Mouse (Mus musculus): ENCODE data around the gene Trim67.

Gene Trim67

DNA sequence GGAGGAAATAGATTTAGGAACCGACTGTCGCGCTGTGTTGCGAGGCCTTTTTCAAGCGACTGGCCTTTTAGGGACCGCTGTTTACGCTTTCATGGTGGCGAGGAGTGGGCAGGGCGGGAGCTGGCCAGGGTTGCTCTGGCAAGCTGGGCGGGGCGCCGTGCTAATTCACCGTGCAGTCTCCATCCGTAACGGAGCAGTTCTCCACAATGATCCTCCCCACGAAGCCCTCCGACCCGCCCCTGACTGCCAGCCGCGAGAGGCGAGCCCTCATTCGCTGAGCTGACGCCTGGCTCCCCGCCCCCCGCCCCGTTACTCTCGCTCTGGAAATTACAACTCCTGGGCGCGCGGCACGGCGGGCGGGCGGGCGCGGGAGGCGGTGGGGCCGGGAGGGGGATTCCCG lies at the start of gene Trim67:
Gene Trim67 (plus strand): TSS at position 385 of the 400 bp plus-strand sequence.
- DNase-seq (ENCODE audit: inconsistent ontology term), result peak; percentile 91

DNA sequence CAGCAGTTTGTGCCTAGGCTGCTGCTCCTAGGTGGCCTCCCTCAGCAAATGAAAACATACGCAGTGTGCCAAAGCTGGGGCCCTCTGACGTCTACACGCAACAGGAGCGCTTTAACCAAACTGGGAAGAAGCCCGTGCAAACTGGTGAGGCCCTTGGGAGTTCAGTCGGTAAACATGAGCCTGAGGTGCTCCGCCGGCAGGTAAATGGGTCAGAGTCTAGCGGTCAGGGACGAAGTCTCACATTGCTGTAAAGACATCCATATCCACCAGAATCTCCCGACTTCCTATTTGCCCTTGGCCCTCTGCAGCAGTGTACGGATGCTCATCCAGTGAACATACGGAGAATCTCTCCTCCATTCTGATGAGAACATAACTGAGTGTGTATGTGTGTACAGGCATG lies 46.2 kb upstream of the Trim67 start:
- no peak for DNase-seq (ENCODE audit: inconsistent ontology term)

DNA sequence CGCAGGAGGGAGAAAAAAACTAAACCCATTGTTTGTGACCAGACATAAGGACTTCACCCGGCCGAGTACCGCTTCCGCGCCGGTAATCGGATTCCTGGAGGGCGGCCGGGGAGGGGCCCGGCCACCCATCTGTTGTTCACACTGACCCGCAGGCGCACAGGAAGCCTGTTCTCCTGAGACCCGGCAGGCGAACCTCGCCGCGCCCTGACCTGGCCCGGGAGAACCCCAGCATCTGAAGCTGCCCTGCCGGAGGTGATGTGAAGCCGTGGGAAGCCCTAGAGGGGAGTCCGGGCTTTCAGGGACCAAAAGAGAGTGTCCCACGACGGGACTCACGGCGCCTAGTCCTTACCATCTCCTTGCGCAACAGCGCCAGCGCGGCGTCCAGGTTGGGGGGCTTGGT lies 41.7 kb upstream of the Trim67 start:
- DNase-seq (ENCODE audit: inconsistent ontology term), result peak; percentile 12

DNA sequence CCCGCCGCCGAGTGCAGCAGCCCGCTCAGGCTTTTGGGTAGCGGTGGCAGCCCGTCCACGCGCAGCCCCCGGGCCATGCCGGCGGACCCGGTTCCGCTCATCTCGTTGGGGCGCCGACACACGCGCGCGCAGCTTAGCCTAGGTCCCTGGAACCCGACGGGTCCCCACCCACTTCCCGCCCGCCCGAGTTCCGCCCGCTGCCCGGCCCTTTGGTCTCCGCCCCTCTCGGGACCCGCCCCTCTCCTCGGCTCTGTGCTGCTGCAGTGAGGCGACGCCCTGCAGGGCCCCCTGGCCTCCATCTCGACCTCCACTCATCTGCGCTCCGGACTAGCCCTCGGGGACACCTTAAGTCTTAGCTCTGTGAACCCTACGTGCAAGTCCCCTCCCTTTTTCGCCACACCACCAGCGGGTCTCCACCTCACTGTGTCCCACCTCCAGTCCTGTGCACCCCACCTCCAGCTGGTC lies 41.2 kb upstream of the Trim67 start, which contains the start of gene Fam89a:
Gene Fam89a (minus strand): TSS at position 124 of the 465 bp plus-strand sequence.
- DNase-seq (ENCODE audit: inconsistent ontology term), result peak; percentile 50

DNA sequence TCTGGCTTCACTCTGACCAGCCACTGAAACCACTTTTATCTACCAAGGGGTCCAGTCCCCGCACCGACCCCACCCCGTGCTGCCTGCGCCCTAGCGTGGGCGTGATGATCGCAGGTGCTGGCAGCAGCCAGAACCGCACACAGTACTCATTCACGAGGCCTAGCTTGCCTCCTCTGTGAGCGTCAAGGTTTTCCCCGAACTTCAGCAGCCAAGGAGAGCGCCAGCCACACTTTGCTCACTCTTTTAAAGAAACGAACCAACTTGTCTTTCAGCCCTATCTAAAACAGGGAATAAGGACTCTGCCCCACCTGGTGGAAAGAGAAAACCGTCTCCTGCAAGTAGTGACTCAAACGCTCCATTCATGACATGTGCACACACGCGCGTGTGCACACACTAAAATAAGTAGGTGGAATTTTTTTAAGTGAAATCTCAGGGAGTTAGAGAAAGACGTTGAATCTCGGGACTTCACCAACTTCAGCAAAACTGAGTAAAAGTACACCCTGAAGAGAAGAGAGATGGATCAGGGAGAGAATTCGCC lies 40.5 kb upstream of the Trim67 start:
- DNase-seq (ENCODE audit: inconsistent ontology term), result no peak

DNA sequence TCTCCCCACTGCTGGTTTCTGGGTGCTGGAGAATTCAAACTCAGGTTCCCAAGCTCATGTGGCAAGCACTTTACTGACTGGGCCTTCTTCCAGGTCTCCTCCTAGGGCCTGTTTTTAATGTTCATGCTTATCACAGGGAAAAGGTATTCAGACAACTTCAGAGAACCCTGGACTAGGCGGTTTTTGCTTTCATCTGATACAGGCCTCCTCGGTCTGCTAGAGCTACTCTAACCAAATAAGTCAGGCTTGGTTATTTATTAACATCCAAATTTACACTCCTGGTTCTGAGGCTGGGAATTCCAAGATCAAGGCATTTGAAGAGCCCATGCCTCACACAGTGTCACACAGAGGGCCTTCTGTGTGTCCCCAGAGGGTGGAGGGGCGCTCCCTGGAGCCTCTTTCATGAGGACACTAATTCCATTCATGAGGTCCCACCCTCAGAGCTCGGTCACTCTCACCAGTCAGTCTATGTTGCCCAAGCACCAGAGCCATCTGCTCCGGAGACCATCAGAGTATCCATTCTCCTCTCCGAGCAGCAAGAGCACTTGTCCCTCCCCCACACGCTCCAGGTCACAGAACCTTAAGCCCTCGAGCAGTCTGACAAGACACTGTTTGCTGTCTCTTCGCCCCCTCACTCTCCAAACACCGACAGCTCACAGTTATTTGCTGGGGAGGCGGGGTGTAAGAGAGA lies 38.6 kb upstream of the Trim67 start:
- DNase-seq (ENCODE audit: inconsistent ontology term), result peak; percentile 42

DNA sequence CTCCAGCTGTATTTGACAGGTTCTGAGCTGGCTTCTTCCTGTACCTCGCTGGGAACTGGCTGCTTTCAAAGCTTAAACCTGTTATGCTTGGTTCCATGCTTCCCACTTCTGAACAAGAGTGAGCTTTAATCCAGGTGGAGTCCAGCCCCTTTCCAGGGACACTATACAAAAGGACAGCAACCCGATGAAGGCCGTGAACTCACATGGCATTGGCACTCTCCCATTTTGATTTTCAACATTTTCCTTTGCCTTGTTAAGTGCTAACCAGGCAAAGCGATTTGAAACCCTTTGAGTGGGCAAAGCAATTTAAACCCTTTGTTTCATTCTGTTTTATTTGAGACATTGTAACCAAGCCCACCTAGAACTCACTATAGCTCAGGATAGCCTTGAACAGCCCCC lies 38.1 kb upstream of the Trim67 start:
- DNase-seq (ENCODE audit: inconsistent ontology term), result no peak

DNA sequence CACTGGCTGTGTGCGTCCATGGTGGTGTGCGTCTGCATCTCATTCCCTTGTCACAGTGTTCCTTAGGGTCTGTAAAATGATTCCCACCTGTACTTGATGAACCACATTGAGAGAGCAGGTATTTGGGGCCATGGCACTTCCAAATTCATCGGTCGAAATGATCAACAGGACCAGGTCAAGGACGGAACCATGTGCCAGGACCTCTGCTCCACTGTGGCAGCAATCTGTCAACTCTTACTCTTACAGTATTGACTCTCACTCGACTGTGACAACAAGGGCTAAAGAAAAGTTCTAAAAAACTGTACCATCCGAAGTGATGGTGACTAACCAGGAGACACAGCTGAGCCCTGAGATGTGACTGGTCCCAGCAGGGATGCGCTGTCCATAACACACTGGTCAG lies 37.4 kb upstream of the Trim67 start:
- DNase-seq (ENCODE audit: inconsistent ontology term), result no peak

DNA sequence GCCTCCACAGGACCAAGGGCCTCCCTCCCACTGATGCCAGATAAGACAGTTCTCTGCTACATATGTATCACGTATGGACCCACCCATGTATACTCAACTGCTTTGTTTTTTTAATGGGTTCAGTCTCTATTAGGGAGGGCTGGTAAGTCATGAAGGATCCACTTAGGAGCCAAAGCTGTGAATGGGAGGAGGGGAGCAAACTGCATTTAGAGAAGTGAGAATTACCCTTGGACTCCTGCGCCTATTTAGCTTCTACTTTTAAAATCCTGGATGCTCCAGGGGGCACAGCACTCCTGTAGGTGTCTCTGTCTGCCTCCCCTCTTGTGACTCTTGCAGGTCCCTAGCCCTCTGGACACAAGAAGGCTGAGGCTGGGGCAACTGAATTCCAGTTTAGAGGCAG lies 36.7 kb upstream of the Trim67 start:
- no peak for DNase-seq (ENCODE audit: inconsistent ontology term)

DNA sequence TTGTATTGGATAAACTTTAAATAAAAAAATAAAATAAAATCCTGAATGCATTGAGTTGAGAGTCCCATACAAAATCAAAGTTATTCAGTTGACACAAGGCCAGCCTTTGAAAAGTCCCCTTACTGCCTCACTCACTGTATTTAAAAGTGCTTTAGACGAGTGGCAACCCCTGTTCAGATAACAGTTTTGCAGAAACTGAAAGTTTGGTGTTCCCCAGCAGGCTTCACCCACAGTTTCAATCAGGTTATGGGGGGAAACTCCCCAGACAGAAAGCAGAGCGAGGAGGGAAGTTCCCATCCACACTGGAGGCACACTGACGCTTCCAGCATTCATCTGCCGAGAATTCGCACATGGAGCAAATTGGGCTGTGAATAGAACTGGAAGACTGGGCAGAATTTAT lies 36.3 kb upstream of the Trim67 start:
- DNase-seq (ENCODE audit: inconsistent ontology term), result no peak

DNA sequence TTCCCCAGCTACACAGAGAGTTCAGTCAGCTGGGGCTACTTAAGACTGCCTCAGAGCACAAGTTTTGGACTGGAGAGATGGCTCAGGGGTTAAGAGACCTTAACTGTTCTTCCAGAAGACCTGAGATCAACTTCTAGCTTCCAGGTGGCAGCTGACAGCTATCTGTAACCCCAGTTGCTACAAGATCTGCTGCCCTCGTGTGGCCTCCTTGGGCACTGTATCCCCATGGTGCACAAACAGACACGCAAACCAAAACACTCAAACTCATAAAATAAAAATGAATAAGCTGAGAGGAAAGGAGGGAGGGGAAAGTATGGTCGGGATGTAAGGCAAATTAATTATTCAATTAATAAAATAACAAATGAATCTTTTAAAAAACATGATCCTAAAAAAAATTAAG lies 34.3 kb upstream of the Trim67 start:
- DNase-seq (ENCODE audit: inconsistent ontology term), result no peak

DNA sequence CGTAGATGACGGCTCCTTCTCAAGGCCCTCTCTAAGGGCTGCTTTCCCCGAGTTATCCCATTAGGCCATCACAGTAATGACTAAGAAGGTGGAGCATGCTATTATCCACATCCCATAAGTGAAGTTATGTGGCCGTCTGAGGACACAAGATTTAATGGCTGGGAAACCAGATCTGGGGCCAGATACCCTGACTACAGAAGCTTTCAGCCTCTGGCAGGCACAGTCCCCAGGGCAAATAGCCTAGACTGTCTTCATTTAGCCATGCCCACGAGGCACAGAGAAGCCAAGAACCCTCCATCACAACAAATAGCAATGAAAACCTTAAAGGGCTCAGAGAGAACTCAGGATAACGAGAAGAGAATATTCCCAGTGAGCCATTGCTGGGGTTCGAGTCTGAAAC lies 29.8 kb upstream of the Trim67 start:
- DNase-seq (ENCODE audit: inconsistent ontology term), result no peak

DNA sequence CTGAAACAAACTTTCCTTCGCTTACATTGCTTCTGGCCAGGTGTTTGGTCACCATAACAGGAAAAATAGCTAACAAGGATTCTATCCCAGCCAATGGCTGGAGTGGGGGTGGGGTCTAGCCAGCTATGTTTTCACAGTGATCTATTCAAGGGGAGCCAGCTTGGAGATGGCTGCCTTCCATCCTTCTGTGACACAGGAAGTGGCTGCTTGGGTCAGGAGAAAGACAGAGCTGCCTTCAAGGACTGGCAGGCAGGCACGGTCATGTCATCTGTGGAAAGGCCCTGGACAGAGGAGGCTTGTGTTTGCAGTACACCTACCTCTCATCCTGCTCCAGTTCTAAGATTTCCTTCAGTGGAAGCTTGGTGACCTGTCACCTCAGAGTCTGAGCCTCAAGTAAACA lies 20.5 kb upstream of the Trim67 start:
- peak; percentile 19 for DNase-seq (ENCODE audit: inconsistent ontology term)

DNA sequence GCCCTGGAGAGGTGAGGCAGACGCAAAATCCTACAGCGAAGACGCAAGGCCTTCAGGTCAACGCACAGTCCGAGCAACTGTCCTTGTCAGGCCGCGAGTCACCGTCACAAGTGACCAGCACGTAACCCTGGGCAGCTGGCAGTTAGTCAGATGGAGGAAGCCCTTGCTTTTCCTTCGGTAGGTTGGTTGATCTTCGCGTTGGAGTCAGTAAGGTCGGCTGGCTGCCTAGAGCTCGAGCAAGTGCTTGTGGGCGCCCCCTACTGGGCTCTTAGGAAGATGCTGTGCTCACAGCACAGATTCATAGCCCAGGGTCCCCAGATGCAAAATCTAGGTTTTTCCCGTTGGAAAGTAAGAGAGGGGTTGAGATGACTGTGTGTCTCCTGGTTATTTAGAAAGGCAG lies 17.2 kb upstream of the Trim67 start:
- peak; percentile 44 for DNase-seq (ENCODE audit: inconsistent ontology term)

DNA sequence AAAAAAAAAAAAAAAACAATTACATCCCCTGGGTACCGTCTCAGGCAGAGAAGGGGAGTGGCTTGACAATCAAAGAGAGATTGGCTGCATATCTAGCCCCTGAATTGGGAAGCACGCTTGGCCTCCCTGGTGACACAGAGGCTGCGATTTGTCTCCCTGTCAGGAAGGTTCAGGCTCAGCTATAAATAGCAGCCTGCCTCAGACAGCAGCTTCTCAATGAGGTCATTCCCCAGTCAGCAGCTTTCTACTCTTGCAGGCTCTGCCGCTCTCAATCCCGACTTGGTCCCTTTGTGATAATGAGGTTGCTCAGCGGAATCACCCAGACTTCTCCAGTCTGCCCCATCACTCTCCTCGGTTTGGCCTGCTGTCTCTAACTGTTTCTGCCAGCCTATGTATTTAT lies 12.7 kb upstream of the Trim67 start:
- peak; percentile 79 for DNase-seq (ENCODE audit: inconsistent ontology term)

DNA sequence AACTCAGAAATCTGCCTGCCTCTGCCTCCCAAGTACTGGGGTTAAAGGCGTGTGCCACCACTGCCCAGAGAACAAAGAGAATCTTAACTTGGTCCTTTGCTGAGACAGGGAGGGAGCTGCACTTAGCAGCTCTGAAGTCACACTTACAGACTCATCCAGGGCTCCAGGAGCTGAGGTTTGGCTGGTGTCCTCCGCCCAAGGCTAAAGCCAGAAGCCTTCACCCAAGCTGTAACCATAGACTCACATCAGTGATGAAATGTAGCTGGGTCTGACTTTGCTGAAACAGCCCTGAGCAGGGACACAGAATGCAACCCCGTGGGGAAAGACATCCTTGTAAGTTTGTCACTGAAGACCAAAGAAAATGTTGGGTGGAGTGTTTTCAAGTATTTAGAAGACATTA lies 10.5 kb upstream of the Trim67 start:
- DNase-seq (ENCODE audit: inconsistent ontology term), result no peak

DNA sequence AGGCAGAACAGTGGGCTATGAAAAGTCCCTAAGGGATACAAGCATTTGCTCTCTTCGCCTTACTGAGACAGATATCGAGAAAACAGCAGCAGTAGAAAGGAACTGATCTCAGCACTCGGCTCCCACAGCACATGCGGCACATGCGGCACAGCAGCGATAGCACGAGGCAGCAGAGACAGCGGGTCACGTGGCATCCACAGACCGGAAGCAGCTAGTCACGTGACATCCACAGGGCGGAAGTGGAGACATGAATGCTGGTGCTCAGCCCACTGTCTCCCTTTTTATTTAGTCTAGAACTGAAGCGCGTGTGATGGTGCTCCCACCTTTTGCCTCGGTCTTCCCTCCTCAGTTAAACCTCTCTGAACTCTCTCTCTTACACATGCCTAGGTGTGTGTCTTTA lies 9.7 kb upstream of the Trim67 start:
- no peak for DNase-seq (ENCODE audit: inconsistent ontology term)

DNA sequence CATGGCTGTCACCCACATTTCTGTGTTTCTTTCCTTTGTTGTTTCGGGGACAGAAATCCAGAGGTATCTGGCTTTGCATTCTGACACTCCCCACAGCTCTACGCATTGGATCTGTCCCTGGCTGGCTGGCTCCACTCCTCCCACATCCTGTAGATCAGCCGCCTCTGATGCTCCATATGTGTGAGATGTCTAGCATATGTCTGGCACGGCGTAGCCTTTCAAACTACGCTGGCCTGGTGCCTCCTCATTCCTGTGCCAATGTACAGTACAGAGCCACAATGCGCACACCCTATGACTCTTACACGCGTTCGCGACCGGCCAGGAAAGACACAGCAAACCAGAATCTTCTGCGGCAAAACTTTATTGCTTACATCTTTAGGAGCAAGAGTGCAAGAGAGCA lies 8.3 kb upstream of the Trim67 start:
- DNase-seq (ENCODE audit: inconsistent ontology term), result no peak

DNA sequence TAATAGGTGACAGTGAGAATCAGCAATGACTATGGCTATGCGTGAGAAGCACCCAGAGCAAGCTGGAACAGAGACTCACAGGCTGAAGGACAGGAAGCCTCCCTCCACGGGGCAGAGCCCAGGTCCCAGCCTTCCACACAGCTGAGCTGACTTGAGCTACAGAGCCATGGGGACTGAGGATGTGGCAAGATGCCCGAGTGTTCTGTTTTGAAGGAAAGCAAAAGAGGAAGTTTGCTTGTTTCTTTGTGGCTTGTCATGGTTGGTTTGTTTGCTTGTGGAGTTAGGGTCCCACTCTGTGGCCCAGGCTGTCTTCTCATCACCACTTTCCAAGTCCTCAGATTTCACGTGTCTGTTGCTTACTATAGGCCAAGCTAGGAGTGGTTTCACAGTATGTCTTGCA lies 2.2 kb upstream of the Trim67 start:
- no peak for DNase-seq (ENCODE audit: inconsistent ontology term)

DNA sequence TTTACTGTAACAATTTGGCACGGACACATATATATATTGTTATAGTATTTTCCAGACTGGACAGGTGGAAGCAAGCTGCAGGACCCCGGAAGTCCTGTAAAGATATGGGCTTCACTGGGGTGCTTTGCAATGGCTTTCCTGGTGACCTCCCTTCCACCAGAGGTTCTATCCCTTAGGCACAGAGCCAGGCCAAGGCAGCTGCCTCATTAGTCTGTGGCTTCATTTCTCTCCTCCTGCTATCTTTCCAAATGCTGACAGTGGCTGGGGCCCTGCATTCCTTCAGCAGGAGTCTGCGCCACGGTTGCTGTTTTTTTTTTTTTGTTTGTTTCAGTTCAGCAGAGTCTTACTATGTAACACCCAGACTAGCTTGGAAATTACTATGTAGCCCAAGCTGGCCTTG lies 1.1 kb upstream of the Trim67 start:
- DNase-seq (ENCODE audit: inconsistent ontology term), result peak; percentile 48

DNA sequence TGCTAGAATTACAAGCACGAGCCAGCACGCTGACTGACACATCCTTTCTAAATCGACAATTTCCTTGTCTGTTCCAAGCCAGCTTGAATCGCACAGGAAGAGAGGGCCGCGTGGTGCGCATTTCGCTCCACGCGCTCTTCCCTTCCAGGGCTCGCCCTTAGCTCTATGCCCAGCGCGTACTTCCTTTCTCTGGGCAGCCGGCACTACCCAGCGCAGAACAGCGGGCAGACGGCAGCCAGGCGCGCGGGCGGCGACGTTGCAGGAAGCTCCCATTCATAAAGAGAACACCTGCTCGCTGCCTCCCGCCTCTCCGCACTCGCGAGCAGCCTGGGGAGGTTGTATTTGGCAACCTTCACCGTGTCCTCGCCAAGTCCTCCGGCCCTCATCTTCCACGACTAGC lies 706 bp upstream of the Trim67 start:
- no peak for DNase-seq (ENCODE audit: inconsistent ontology term)

DNA sequence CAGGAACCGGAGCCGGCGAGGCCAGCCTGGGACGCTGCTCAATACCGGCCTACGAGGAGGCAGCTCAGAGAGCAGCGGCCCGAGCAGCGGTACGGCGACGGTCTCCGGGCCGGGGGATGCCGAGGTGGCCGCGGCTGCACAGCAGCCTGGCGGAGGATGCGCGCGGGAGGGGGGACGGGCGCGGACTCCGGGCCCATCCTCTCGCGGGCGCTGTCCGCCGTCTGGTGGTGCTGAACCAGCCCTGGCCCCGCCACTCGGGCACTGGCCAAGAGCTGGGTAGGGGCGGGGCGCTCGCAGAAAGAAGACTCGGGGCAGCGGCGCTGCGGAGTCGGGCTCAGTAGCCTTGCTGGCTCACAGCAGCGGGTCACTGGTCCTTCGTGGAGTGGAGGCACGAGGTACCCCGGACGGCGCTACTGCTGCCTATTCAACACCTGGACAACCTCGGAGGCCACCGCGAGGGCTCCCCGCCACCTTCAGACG lies 320 bp downstream of the Trim67 start:
- peak; percentile 93 for DNase-seq (ENCODE audit: inconsistent ontology term)

DNA sequence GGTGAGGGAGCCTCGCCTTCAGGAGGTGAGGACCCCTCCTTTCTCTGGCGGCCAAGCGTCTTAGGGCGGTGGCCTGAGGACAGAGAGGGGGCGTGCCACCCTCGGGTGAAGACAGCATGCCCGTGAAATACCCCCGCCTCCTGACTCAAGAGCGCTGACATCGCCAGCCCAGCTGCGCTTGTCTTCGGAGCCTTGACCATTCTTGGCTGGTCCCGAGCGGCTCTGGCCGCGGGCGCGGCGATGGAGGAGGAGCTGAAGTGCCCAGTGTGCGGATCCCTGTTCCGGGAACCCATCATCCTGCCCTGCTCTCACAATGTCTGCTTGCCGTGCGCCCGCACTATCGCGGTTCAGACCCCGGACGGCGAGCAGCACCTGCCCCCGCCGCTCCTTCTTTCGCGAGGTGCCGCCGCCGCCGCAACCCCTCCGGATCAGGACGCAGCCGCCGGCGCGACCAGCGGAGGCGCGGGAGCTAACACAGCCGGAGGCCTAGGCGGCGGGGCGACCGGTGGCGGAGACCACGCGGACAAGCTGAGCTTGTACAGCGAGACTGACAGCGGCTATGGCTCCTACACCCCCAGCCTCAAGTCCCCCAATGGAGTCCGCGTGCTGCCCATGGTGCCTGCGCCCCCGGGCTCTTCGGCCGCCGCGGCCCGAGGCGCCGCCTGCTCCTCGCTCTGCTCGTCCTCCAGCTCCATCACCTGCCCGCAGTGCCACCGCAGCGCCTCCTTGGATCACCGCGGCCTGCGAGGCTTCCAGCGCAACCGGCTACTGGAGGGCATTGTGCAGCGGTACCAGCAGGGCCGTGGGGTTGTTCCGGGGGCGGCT lies 981 bp downstream of the Trim67 start:
- DNase-seq (ENCODE audit: inconsistent ontology term), result peak; percentile 35

Data from Muller cell, postnatal 12 days (primary cell).